Mouse (Mus musculus): Measurements from ENCODE around the gene Plekhm3. TPM values are rescaled to one million over a fixed set of nuclear protein-coding genes. Genes with fewer than 3 reads are reported as not detected.

Plekhm3 gene
- 0.50 and 1.5 TPM in 2 replicates for polyA plus RNA-seq (2012; ENCODE audit: low replicate concordance)

GRCm38 (mm10) chr1:64956479-64956961 lies at the start of gene Plekhm3:
Plekhm3 (minus strand) TSS chr1:64956824.

GRCm38 (mm10) chr1:64737502-64738179 lies 219.0 kb downstream of the Plekhm3 start, which contains the start of gene Fzd5:
Fzd5 (minus strand) TSS chr1:64737751.

Other genes starting within 250 kb of the Plekhm3 start
- 7.0 and 8.6 TPM in 2 replicates for gene Fzd5, start 219.1 kb downstream of the Plekhm3 start, polyA plus RNA-seq (2012; ENCODE audit: low replicate concordance)
- gene Akr1cl, start 75.9 kb upstream of the Plekhm3 start, polyA plus RNA-seq (2012; ENCODE audit: low replicate concordance), result not detected in 2 replicates
- not detected in 2 replicates for gene Cryge, start 94.3 kb upstream of the Plekhm3 start, polyA plus RNA-seq (2012; ENCODE audit: low replicate concordance)
- not detected in 2 replicates for gene Crygd, start 106.6 kb upstream of the Plekhm3 start, polyA plus RNA-seq (2012; ENCODE audit: low replicate concordance)
- not detected in 2 replicates for gene Crygc, start 116.9 kb upstream of the Plekhm3 start, polyA plus RNA-seq (2012; ENCODE audit: low replicate concordance)
- gene Crygb, start 125.5 kb upstream of the Plekhm3 start, polyA plus RNA-seq (2012; ENCODE audit: low replicate concordance), result not detected in 2 replicates
- not detected in 2 replicates for gene Cryga, start 146.5 kb upstream of the Plekhm3 start, polyA plus RNA-seq (2012; ENCODE audit: low replicate concordance)
- not detected in 2 replicates for gene Gm28845, start 162.7 kb upstream of the Plekhm3 start, polyA plus RNA-seq (2012; ENCODE audit: low replicate concordance)
- 0.12 TPM in 1 of 2 replicates, not detected in the other for gene D630023F18Rik, start 166.4 kb upstream of the Plekhm3 start, polyA plus RNA-seq (2012; ENCODE audit: low replicate concordance)
- gene Idh1, start 229.7 kb upstream of the Plekhm3 start, polyA plus RNA-seq (2012; ENCODE audit: low replicate concordance), result 0.38 and 0.81 TPM in 2 replicates
- 18.0 and 23.6 TPM in 2 replicates for gene Pikfyve, start 229.9 kb upstream of the Plekhm3 start, polyA plus RNA-seq (2012; ENCODE audit: low replicate concordance)

Measured in leukemia stem cell, adult 10-12 weeks (primary cell).